Mouse (Mus musculus) liver, adult 2 months (tissue): Measurements from ENCODE around the gene Map2k1.

Source experiments
- CTCF ChIP-seq: fragments of 200-500 bp; IDR thresholded peaks from 2 replicates; pipeline ENCODE4 v1.5.1; 2011; ENCODE audit warnings: low read depth, low read length, control low read depth
- POLR2A ChIP-seq: fragments of 200-500 bp; IDR thresholded peaks from 2 replicates; pipeline ENCODE4 v1.6.1; 2011; ENCODE audit warnings: low read length, control low read depth; ENCODE audit not compliant: insufficient read depth; ENCODE audit errors: extremely low read depth

GRCm38 (mm10) chr9:64240681-64241080 is 12.8 kb downstream of the Map2k1 start:
- no peak for TF ChIP-seq CTCF
- no peak for TF ChIP-seq POLR2A
